Mouse (Mus musculus) lung, postnatal 36 days (tissue): ENCODE measurements at regions not wholly inside any gene's neighbourhood (a gene's known extent, or its start where the extent isn't known, plus 50 kb on each side); places are given as distances from the start of the nearest gene placed in this dataset.
A peak's percentile ranks its signal among the peaks of the same experiment; 100 is the strongest.

Experiments
- DNase-seq: peaks from one replicate; pipeline ENCODE4 v3.0.0; 2022; ENCODE audit warnings: mixed read lengths

GRCm38 (mm10) chr3:52158788-52159260 is 53.9 kb upstream of the Maml3 start:
- no peak for DNase-seq

- peak; percentile 46 for DNase-seq
These were observed 56.8 kb upstream of the Maml3 start for GRCm38 (mm10) chr3:52161688-52162087.

- no peak for DNase-seq
These were observed 59.1 kb upstream of the Maml3 start for GRCm38 (mm10) chr3:52163990-52164389.

GRCm38 (mm10) chr3:52167420-52167819 is 62.5 kb upstream of the Maml3 start:
- no peak for DNase-seq

GRCm38 (mm10) chr3:52170847-52171246 is 66.0 kb upstream of the Maml3 start:
- DNase-seq = no peak

- DNase-seq = no peak
These were observed 66.4 kb upstream of the Maml3 start for GRCm38 (mm10) chr3:52171303-52171702.

- DNase-seq = no peak
These were observed 68.6 kb upstream of the Maml3 start for GRCm38 (mm10) chr3:52173490-52173889.

GRCm38 (mm10) chr3:52176108-52176507 is 71.2 kb upstream of the Maml3 start:
- DNase-seq = no peak

- DNase-seq = no peak
These were observed 74.0 kb upstream of the Maml3 start for GRCm38 (mm10) chr3:52178851-52179250.

- peak; percentile 87 for DNase-seq
These were observed 74.8 kb upstream of the Maml3 start for GRCm38 (mm10) chr3:52179686-52180085.

- DNase-seq = peak; percentile 64
These were observed 75.4 kb upstream of the Maml3 start for GRCm38 (mm10) chr3:52180306-52180705.

GRCm38 (mm10) chr3:52180785-52181184 is 75.9 kb upstream of the Maml3 start:
- DNase-seq = peak; percentile 94

GRCm38 (mm10) chr3:52181326-52182101 is 76.6 kb upstream of the Maml3 start:
- DNase-seq = no peak

GRCm38 (mm10) chr3:52184241-52184640 is 79.4 kb upstream of the Maml3 start:
- no peak for DNase-seq

GRCm38 (mm10) chr3:52185351-52185750 is 80.5 kb upstream of the Maml3 start:
- DNase-seq = no peak

GRCm38 (mm10) chr3:52187401-52187801 is 80.7 kb upstream of the Foxo1 start:
- DNase-seq = no peak

GRCm38 (mm10) chr3:52188303-52188702 is 79.8 kb upstream of the Foxo1 start:
- DNase-seq = no peak

- no peak for DNase-seq
These were observed 79.1 kb upstream of the Foxo1 start for GRCm38 (mm10) chr3:52189016-52189415.

- no peak for DNase-seq
These were observed 78.1 kb upstream of the Foxo1 start for GRCm38 (mm10) chr3:52190021-52190420.

GRCm38 (mm10) chr3:52193026-52193425 is 75.1 kb upstream of the Foxo1 start:
- no peak for DNase-seq

- DNase-seq = no peak
These were observed 73.9 kb upstream of the Foxo1 start for GRCm38 (mm10) chr3:52194216-52194615.

GRCm38 (mm10) chr3:52195486-52195885 is 72.7 kb upstream of the Foxo1 start:
- no peak for DNase-seq

- DNase-seq = peak; percentile 84
These were observed 71.8 kb upstream of the Foxo1 start for GRCm38 (mm10) chr3:52196047-52196935.

GRCm38 (mm10) chr3:52196936-52197246 is 71.2 kb upstream of the Foxo1 start:
- DNase-seq = no peak
